Mouse (Mus musculus) liver, embryonic 11.5 days (tissue): ENCODE results near the gene Cd68. TPM values are rescaled to one million over a fixed set of nuclear protein-coding genes. Genes with fewer than 3 reads are reported as not detected.

Experiments
- ATAC-seq: fragments of 200-750 bp; cut with Nextera tagmentation; replicated peaks from 2 replicates; pipeline ENCODE4 v1.8.0; 2017; ENCODE audit warnings: moderate number of reproducible peaks, mild to moderate bottlenecking, moderate TSS enrichment, moderate library complexity; ENCODE audit not compliant: low FRiP score
- DNase-seq: peaks from one replicate; pipeline ENCODE4 v3.0.0-alpha.2; 2017; ENCODE audit warnings: low spot score
- H3K27ac ChIP-seq: fragments of 300-500 bp; sonication (generic); 2 replicates; pipeline ENCODE4 v1.5.1; 2014; ENCODE audit warnings: mild to moderate bottlenecking, low read depth, low read length, control low read depth
- H3K27me3 ChIP-seq: fragments of 300-500 bp; sonication (generic); replicated peaks from 2 replicates; pipeline ENCODE4 v1.6.1; 2014; ENCODE audit warnings: low read length, mixed read lengths; ENCODE audit not compliant: control insufficient read depth, insufficient read depth
- H3K36me3 ChIP-seq: fragments of 300-500 bp; sonication (generic); 2 replicates; pipeline ENCODE4 v1.6.1; 2014; ENCODE audit warnings: mild to moderate bottlenecking, low read length, moderate library complexity, mixed read lengths; ENCODE audit not compliant: control insufficient read depth, insufficient read depth
- H3K4me1 ChIP-seq: fragments of 300-500 bp; sonication (generic); replicated peaks from 2 replicates; pipeline ENCODE4 v1.6.1; 2014; ENCODE audit warnings: low read length, mixed read lengths; ENCODE audit not compliant: control insufficient read depth, insufficient read depth
- H3K4me2 ChIP-seq: fragments of 300-500 bp; sonication (generic); 2 replicates; pipeline ENCODE4 v1.6.1; 2014; ENCODE audit warnings: mild to moderate bottlenecking, control low read depth, moderate library complexity
- H3K4me3 ChIP-seq: fragments of 300-500 bp; sonication (generic); 2 replicates; pipeline ENCODE4 v1.5.1; 2014; ENCODE audit warnings: low read depth, low read length, control low read depth
- H3K9ac ChIP-seq: fragments of 300-500 bp; sonication (generic); 2 replicates; pipeline ENCODE4 v1.6.1; 2014; ENCODE audit warnings: low read depth, low read length, control low read depth
- H3K9me3 ChIP-seq: fragments of 300-500 bp; sonication (generic); 2 replicates; pipeline ENCODE4 v1.6.1; 2016; ENCODE audit warnings: low read length, inconsistent platforms, mixed read lengths; ENCODE audit not compliant: control insufficient read depth
- WGBS: fragments of 180-500 bp; shearing (Covaris S2); extraction: QIAGEN DNeasy Blood & Tissue Kit; methylation state at CpG from one replicate; pipeline ENCODE4 v1.1.7; 2014; 5-methylcytosine and 5-hydroxymethylcytosine counted together
- polyA plus RNA-seq: library from polyadenylated mRNA; unstranded; fragments of >200 nt; fragmentation: Nextera tagmentation; extraction: Ambion mirVana; gene quantifications from 2 replicates; pipeline ENCODE4 v1.2.1, GENCODE M21; 2014

Gene Cd68
- polyA plus RNA-seq, 1 experiment from 2014 or later, result 21.0 TPM

DNA sequence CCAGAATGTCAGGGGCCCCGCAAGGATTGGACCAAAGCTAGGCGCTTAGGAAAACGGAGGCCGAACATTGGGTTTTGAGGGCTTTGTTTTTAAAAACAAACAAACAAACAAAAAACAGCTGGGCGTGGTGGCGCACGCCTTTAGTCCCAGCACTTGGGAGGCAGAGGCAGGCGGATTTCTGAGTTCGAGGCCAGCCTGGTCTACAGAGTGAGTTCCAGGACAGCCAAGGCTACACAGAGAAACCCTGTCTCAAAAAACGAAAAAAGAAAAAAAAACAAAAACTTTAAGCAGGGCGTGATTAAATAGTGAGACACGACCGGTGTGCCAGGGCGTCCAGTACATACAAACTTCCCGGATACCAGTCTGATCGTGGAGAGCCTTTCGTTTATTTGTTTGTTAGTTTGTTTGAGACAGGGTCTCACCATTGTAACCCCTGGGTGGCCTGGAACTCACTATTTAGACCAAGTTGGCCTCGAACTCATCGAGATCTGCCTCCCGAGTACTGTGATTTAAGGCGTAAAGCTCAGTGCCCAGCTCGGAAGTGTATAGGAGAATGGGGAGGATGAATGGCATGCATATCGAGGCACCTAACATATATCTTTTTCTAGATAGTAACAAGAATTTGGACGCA lies 16.4 kb upstream of the Cd68 start:
- DNase-seq (peak; percentile 59), ATAC-seq (peak; percentile 10)
- H3K9ac ChIP-seq, result peak overlapping the region; percentile 86
- H3K36me3 ChIP-seq, result peaks cover 12% of the 10 kb centered on the region
- H3K4me1 ChIP-seq, result peaks cover 29% of the 10 kb centered on the region
- no peaks in the 10 kb centered on the region for H3K27me3 ChIP-seq
- peak overlapping the region; percentile 80 for H3K4me3 ChIP-seq
- no peaks in the 10 kb centered on the region for H3K9me3 ChIP-seq
- H3K4me2 ChIP-seq, result peak overlapping the region; percentile 93
- peak overlapping the region; percentile 88 for H3K27ac ChIP-seq
- 25% methylated on average over 24 of the region's 24 CpGs for WGBS

DNA sequence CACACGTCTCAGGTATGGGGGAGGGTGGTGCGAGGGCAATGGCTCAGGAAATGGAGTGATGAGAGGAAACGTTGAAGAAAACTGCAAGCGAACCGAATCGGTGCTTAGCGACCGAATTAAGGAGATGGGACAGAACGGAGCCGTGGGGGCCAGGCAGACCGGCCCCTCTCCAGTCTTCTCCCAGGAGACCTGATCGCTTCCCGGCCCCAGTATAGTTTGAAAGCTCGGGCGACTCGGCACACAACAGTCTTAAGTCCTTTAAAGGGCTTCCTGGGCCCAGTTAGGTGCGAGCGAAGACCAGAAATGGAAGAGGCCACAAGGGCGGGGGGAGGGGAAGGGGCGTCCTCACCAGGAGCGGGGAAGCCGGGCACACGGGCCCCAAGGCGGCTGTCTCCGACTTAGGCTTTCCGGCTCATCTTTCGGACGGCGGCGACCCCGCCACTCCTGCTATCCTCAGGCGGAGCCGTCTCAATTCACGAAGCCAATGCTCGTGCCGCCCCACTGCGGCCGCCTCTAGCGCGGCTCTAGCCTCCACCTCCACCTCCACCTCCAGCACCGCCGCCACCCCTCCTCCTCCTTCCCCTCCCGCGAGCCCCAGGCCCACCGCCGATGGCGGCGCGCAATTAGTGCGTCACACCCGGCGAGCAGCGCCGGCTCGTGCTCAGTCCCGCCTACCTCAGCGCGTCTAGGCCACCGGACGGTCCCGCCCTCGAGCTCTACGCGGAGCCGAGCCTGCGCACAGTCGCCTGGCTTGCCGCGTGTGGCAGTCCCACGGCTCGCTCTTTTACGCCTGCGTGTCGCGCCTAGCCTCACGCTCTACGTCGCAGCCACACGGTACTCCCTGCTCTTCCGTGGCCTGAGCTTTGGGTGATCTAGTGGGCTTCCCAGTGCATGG lies 15.6 kb upstream of the Cd68 start, which contains the start of gene Senp3:
Gene Senp3, minus strand, starts transcription at position 771 of the 895 bp plus-strand sequence.
- Histone ChIP-seq H3K27me3 (no peaks in the 10 kb centered on the region), H3K4me3 (peak within 1 kb of the TSS; percentile 80), H3K4me1 (peaks cover 29% of the 10 kb centered on the region), H3K9me3 (no peaks in the 10 kb centered on the region), H3K27ac (peak within 1 kb of the TSS; percentile 88), H3K36me3 (peaks cover 15% of the 10 kb centered on the region), H3K4me2 (peak within 1 kb of the TSS; percentile 93), H3K9ac (peak within 1 kb of the TSS; percentile 86)
- under 1% methylated on average over 80 of the region's 80 CpGs for WGBS
- peak; percentile 96 for ATAC-seq
- DNase-seq, result peak; percentile 98

DNA sequence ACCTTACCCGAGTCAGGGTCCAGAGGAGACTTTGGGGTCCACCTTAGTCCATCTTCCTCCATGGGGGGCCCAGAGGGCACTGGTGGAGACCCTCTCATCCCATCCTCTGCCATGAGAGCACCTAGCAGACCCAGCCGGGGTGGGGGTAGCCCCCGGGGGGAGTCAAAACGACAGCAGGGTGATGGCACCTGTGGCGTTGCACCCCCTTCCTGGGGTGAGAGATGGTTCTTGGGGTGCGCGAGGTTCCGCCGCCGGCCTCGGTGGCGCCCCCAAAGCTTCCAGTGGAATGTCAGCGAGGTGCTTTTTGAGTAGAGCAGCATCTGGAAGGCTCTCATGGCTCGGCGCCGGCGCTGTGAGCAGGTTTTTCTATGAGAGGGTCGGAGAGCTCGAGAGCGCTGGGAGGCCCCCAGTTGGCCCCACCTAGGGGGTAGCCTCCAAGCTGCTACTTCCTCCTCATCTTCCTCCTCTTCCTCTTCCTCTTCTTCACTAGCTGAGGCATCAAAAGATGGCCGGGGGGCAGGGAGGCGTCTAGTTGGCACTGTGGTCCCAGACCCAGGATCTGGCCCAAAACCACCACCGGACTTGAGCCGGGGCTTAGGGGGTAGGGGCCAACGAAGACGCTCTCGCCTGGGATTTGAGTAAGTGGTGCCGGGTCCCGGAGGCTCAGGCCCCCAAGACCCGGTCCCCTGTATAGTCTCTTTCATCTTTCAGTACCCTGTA lies 14.3 kb upstream of the Cd68 start:
- Histone ChIP-seq H3K4me1 (peaks cover 24% of the 10 kb centered on the region), H3K4me3 (peak overlapping the region; percentile 80), H3K9ac (peak overlapping the region; percentile 86), H3K9me3 (no peaks in the 10 kb centered on the region), H3K27me3 (no peaks in the 10 kb centered on the region), H3K27ac (0 out of 2 replicates have a peak overlapping the region, but pooled peaks have one; percentile 7), H3K4me2 (peak overlapping the region; percentile 93), H3K36me3 (peaks cover 23% of the 10 kb centered on the region)
- DNase-seq, result no peak
- 80% methylated on average over 30 of the region's 30 CpGs for WGBS
- no peak for ATAC-seq

DNA sequence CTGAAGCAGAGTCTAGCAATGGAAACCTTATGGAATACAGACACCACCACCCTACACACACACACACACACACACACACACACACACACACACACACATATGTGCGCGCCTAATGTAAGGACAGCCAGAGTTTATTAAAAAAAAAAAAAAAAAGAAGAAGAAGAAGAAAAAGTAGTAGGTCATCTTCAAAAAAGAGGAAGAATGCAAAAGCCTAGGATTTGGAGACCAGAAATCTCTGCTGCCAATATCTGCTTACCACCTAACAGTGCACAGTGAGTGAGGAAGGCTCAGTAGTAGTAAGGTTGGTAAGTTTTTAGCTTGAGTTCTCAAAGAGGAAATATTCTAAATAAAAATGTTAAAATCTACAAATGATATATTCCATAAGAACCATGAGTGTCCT lies 13.2 kb upstream of the Cd68 start:
- H3K9me3 ChIP-seq, result no peaks in the 10 kb centered on the region
- no peak for DNase-seq
- 100% methylated on average over 2 of the region's 2 CpGs for WGBS
- no peak overlapping the region for H3K9ac ChIP-seq
- H3K27me3 ChIP-seq, result no peaks in the 10 kb centered on the region
- H3K4me3 ChIP-seq, result 0 out of 2 replicates have a peak overlapping the region, but pooled peaks have one; percentile 14
- peak overlapping the region; percentile 37 for H3K4me2 ChIP-seq
- no peak overlapping the region for H3K27ac ChIP-seq
- no peak for ATAC-seq
- H3K4me1 ChIP-seq, result peaks cover 24% of the 10 kb centered on the region
- H3K36me3 ChIP-seq, result peaks cover 26% of the 10 kb centered on the region

DNA sequence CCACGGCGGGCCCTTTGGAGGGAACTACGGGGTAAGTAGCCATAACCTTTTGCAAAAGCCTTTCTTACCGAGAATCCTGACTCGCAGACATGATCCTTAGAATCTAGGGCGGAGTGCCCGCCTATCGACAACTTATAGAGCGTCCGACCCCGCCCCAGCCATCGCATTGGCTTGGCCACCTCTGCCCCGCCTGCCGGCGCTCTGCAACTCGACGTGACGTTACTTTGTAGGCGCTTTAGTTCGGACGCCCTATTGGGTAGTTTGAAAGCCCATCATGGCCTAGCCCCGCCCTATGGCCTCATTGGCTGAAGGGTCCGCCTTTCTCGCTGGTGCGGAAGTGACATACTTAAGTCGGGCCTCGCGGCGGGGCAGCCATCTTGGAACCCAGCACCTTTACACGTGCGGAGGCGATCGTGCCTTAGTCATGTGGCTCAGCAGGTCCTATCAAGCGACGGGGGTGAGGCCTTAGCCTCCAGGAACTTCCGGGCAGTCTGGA lies 6.3 kb upstream of the Cd68 start, which contains the start of gene Eif4a1:
Gene Eif4a1, minus strand, starts transcription at position 213 of the 496 bp plus-strand sequence.
- Histone ChIP-seq H3K4me2 (peak within 1 kb of the TSS; percentile 96), H3K9ac (peak within 1 kb of the TSS; percentile 100), H3K4me3 (peak within 1 kb of the TSS; percentile 81), H3K9me3 (no peaks in the 10 kb centered on the region), H3K27ac (peak within 1 kb of the TSS; percentile 95), H3K27me3 (no peaks in the 10 kb centered on the region), H3K4me1 (peaks cover 17% of the 10 kb centered on the region), H3K36me3 (peaks cover 54% of the 10 kb centered on the region)
- ATAC-seq (peak; percentile 97), DNase-seq (peak; percentile 98)
- WGBS, result under 1% methylated on average over 36 of the region's 36 CpGs

DNA sequence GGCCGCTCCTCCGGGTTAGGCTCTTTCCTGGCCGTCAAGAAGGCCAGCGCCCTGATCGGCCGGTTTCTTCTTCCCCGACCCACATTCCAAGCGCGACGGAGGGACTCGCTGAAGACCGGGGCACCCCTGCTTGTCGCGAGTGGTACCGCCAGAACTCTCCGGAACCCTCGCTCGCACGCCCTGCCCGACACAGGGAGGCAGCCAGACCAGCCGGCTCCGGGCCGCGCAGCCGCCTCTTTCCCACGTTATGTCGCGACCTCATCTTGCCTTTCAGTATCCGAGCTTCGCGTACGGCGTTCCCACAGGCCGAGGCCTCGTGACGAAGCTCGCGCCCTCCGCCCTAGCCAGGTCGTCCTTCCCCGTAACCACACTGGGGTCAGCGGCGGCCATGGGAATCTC lies 5.8 kb upstream of the Cd68 start:
- Histone ChIP-seq H3K27me3 (no peaks in the 10 kb centered on the region), H3K36me3 (peaks cover 52% of the 10 kb centered on the region), H3K9ac (peak overlapping the region; percentile 100), H3K27ac (peak overlapping the region; percentile 95), H3K4me2 (peak overlapping the region; percentile 96), H3K4me1 (peaks cover 17% of the 10 kb centered on the region), H3K9me3 (no peaks in the 10 kb centered on the region), H3K4me3 (peak overlapping the region; percentile 81)
- DNase-seq (peak; percentile 62), ATAC-seq (no peak)
- WGBS, result 1% methylated on average over 43 of the region's 43 CpGs

DNA sequence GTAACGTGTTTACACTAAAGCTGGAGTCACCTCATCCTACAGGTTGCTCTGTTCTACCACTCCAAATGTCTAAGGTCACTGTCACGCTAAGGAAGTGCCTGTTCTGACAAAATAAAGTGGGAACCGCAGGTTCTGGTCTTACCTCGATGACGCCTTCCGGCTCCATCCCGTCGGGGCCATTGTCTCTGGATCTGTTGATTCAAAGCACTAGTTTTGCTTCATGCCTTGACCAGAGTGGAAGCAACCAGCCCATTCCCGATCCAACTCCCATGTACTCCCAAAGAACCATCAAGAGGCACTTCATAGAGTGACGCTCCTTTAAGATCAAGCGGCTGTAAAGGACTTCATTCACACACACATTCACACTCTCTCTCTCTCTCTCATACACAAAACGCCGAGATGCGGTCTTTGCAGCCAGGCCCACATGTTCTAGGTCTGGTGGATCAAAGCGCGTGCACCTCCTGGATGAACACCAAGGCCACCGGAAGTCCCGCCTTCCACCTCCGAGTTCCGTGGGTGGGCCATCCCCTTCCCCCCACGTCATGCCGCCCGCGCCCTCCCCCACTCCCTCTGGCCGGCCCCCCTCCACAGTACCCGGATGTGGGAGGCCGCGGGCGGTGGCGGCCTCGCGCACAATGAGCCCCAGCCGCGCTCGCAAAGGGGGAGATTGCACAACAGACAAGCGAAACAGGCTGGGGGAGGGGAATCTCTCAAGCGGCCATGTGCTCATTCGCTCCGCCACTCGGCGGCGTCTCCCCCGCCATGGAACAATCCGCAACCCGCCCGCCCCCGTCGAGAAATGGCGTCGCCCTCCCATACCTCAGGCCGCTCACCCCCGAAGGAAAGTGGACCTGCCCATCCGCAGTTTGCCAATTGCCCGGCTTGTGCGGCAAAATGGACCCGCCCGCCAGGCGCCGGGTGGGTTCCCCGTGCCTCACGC lies 5.1 kb upstream of the Cd68 start:
- Histone ChIP-seq H3K9me3 (no peaks in the 10 kb centered on the region), H3K4me3 (peak overlapping the region; percentile 81), H3K4me1 (peaks cover 17% of the 10 kb centered on the region), H3K27me3 (no peaks in the 10 kb centered on the region), H3K4me2 (peak overlapping the region; percentile 96), H3K27ac (peak overlapping the region; percentile 95), H3K36me3 (peaks cover 45% of the 10 kb centered on the region), H3K9ac (peak overlapping the region; percentile 100)
- ATAC-seq (peak; percentile 56), DNase-seq (peak; percentile 90)
- WGBS, result under 1% methylated on average over 61 of the region's 61 CpGs
